Mouse (Mus musculus): ENCODE measurements around the gene Thbs2. TPM values are rescaled to one million over a fixed set of nuclear protein-coding genes. Genes with fewer than 3 reads are reported as not detected.

Gene Thbs2
- polyA plus RNA-seq, 1 experiment from 2014 or later = 141 TPM

DNA sequence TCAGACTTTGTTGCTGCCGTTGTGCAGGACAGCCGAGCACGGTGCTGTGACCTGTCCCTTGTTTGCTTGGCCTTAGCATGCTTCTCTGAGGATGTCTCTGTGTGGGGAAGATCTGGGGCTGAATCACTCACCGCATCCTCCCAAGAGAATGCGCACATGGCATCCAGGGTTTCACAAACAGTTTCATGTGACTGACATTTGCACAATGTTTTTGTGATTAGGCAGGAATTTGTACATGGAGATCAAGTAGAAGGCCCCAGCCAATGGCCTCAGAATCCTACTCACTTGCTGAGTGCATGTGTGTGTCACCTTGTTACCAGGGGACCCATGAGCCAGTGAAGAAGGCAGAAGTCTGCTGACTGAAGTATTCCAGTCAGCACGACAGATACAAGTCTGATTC lies 9.7 kb upstream of the Thbs2 start:
- ATAC-seq (ENCODE audit: low read depth) = no peak
- 51% methylated on average over 6 of the region's 6 CpGs for WGBS

DNA sequence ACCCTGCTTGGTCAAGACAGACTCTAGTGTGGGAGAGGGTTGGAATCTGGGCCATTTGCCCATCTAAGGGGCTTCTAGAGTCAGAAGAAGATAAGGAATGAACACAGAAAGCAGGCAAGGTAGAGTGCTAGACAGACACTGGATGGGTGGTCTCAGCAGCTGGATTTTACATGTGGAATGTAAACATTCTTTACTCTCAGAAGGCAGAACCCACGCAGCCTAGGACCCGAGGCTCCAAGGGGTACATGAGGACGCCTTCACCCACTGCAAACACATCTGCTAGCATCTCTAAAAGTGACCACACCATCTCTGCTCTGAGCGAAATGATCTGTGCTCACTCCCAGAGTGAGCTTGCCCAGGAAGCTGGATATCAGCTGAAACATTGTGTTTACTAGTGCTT lies 9.2 kb upstream of the Thbs2 start:
- no peak overlapping the region for H3K9ac ChIP-seq (ENCODE audit: low read depth, low read length)
- WGBS = 26% methylated on average over 4 of the region's 4 CpGs
- H3K4me1 ChIP-seq (ENCODE audit: control insufficient read depth, insufficient read depth, low read length) = 0 out of 2 replicates have a peak, but pooled peaks cover 3% of the 10 kb centered on the region
- no peak for ATAC-seq (ENCODE audit: low read depth)
- no peaks in the 10 kb centered on the region for H3K9me3 ChIP-seq (ENCODE audit: control insufficient read depth, low read length)
- H3K4me2 ChIP-seq (ENCODE audit: low read depth, low read length) = no peak overlapping the region
- H3K27me3 ChIP-seq (replicated peaks; ENCODE audit: control insufficient read depth, insufficient read depth, low read length) = no peaks in the 10 kb centered on the region
- H3K36me3 ChIP-seq (ENCODE audit: control insufficient read depth, insufficient read depth, low read length) = no peaks in the 10 kb centered on the region
- no peak overlapping the region for H3K27ac ChIP-seq (replicated peaks; ENCODE audit: low read depth, low read length)
- H3K4me3 ChIP-seq (ENCODE audit: low read depth, low read length) = no peak overlapping the region
- no peak for DNase-seq (ENCODE audit: low spot score)

More for the DNA sequence above, 9.7 kb upstream of the Thbs2 start:
- H3K9ac ChIP-seq (ENCODE audit: low read depth, low read length) = no peak overlapping the region
- H3K4me1 ChIP-seq (ENCODE audit: control insufficient read depth, insufficient read depth, low read length) = 0 out of 2 replicates have a peak, but pooled peaks cover 3% of the 10 kb centered on the region
- no peak overlapping the region for H3K4me3 ChIP-seq (ENCODE audit: low read depth, low read length)
- H3K27me3 ChIP-seq (replicated peaks; ENCODE audit: control insufficient read depth, insufficient read depth, low read length) = no peaks in the 10 kb centered on the region
- no peaks in the 10 kb centered on the region for H3K36me3 ChIP-seq (ENCODE audit: control insufficient read depth, insufficient read depth, low read length)
- no peak overlapping the region for H3K27ac ChIP-seq (replicated peaks; ENCODE audit: low read depth, low read length)
- H3K4me2 ChIP-seq (ENCODE audit: low read depth, low read length) = no peak overlapping the region
- no peak for DNase-seq (ENCODE audit: low spot score)
- H3K9me3 ChIP-seq (ENCODE audit: control insufficient read depth, low read length) = no peaks in the 10 kb centered on the region

- no peak for DNase-seq (ENCODE audit: low spot score)
- Histone ChIP-seq H3K4me1 (ENCODE audit: control insufficient read depth, insufficient read depth, low read length) (0 out of 2 replicates have a peak, but pooled peaks cover 3% of the 10 kb centered on the region), H3K9me3 (ENCODE audit: control insufficient read depth, low read length) (no peaks in the 10 kb centered on the region), H3K27ac (replicated peaks; ENCODE audit: low read depth, low read length) (no peak overlapping the region), H3K27me3 (replicated peaks; ENCODE audit: control insufficient read depth, insufficient read depth, low read length) (no peaks in the 10 kb centered on the region), H3K36me3 (ENCODE audit: control insufficient read depth, insufficient read depth, low read length) (no peaks in the 10 kb centered on the region), H3K9ac (ENCODE audit: low read depth, low read length) (no peak overlapping the region), H3K4me3 (ENCODE audit: low read depth, low read length) (no peak overlapping the region), H3K4me2 (ENCODE audit: low read depth, low read length) (no peak overlapping the region)
- no peak for ATAC-seq (ENCODE audit: low read depth)
- whole genome bisulfite sequencing = 59% methylated on average over 3 of the region's 3 CpGs
Measured at GRCm38 (mm10) chr17:14702701-14703100, 8.7 kb upstream of the Thbs2 start.

DNA sequence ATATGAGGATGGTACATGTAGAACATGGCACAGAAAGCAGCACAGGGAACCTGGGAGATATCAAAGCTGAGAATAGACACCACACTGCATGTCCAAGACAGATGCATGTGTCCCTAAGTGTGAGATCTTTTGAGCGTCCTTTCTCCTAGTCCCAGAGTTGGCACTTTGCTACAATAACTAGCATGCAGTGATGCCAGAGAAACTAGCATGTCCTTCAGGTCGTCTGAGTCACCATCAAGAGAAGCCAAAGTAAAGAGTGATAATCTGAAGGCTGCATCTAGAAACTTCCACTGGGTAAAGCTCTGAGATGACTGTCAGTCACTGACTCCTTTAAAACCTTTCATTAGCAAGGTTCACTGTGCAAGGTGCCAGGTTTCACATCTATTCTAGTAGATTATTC lies 7.9 kb upstream of the Thbs2 start:
- H3K27me3 ChIP-seq (replicated peaks; ENCODE audit: control insufficient read depth, insufficient read depth, low read length) = no peaks in the 10 kb centered on the region
- ATAC-seq (ENCODE audit: low read depth) = no peak
- 54% methylated on average over 2 of the region's 2 CpGs for WGBS
- no peak overlapping the region for H3K27ac ChIP-seq (replicated peaks; ENCODE audit: low read depth, low read length)
- DNase-seq (ENCODE audit: low spot score) = no peak
- H3K4me2 ChIP-seq (ENCODE audit: low read depth, low read length) = no peak overlapping the region
- no peaks in the 10 kb centered on the region for H3K36me3 ChIP-seq (ENCODE audit: control insufficient read depth, insufficient read depth, low read length)
- H3K4me3 ChIP-seq (ENCODE audit: low read depth, low read length) = no peak overlapping the region
- 0 out of 2 replicates have a peak, but pooled peaks cover 3% of the 10 kb centered on the region for H3K4me1 ChIP-seq (ENCODE audit: control insufficient read depth, insufficient read depth, low read length)
- H3K9ac ChIP-seq (ENCODE audit: low read depth, low read length) = no peak overlapping the region
- no peaks in the 10 kb centered on the region for H3K9me3 ChIP-seq (ENCODE audit: control insufficient read depth, low read length)

DNA sequence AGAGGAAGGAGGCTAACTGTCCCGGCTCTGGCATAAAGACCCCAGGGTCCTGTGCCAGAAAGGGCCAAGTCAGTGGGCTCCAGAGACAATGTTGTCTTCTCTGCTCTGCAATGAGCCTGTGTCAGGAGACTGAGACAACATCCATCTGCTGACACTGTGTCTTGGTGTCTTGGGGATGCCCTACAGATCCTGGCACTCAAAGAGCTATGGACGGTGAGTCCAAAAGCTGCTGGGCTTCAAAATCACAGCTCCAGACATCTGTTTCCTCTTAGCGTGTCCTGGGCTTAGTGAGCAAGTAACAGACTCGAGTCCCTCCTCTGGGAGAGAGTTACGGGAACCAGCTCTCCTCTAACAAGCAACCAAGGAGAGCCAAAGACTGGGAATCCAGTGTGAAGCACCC lies 6.2 kb upstream of the Thbs2 start:
- Histone ChIP-seq H3K4me1 (ENCODE audit: control insufficient read depth, insufficient read depth, low read length) (0 out of 2 replicates have a peak, but pooled peaks cover 3% of the 10 kb centered on the region), H3K4me2 (ENCODE audit: low read depth, low read length) (no peak overlapping the region), H3K27ac (replicated peaks; ENCODE audit: low read depth, low read length) (no peak overlapping the region), H3K4me3 (ENCODE audit: low read depth, low read length) (no peak overlapping the region), H3K36me3 (ENCODE audit: control insufficient read depth, insufficient read depth, low read length) (no peaks in the 10 kb centered on the region), H3K27me3 (replicated peaks; ENCODE audit: control insufficient read depth, insufficient read depth, low read length) (no peaks in the 10 kb centered on the region), H3K9ac (ENCODE audit: low read depth, low read length) (no peak overlapping the region), H3K9me3 (ENCODE audit: control insufficient read depth, low read length) (no peaks in the 10 kb centered on the region)
- 40% methylated on average over 5 of the region's 5 CpGs for whole genome bisulfite sequencing
- DNase-seq (ENCODE audit: low spot score) (no peak), ATAC-seq (ENCODE audit: low read depth) (no peak)

GRCm38 (mm10) chr17:14698188-14698587 lies 4.2 kb upstream of the Thbs2 start:
- Histone ChIP-seq H3K27ac (replicated peaks; ENCODE audit: low read depth, low read length) (no peak overlapping the region), H3K36me3 (ENCODE audit: control insufficient read depth, insufficient read depth, low read length) (no peaks in the 10 kb centered on the region), H3K9me3 (ENCODE audit: control insufficient read depth, low read length) (no peaks in the 10 kb centered on the region), H3K4me3 (ENCODE audit: low read depth, low read length) (no peak overlapping the region), H3K9ac (ENCODE audit: low read depth, low read length) (no peak overlapping the region), H3K27me3 (replicated peaks; ENCODE audit: control insufficient read depth, insufficient read depth, low read length) (no peaks in the 10 kb centered on the region), H3K4me2 (ENCODE audit: low read depth, low read length) (no peak overlapping the region), H3K4me1 (ENCODE audit: control insufficient read depth, insufficient read depth, low read length) (peaks cover 14% of the 10 kb centered on the region)
- ATAC-seq (ENCODE audit: low read depth) (no peak), DNase-seq (ENCODE audit: low spot score) (no peak)
- 72% methylated on average over 6 of the region's 6 CpGs for WGBS

GRCm38 (mm10) chr17:14697096-14697495 lies 3.1 kb upstream of the Thbs2 start:
- no peak overlapping the region for H3K4me3 ChIP-seq (ENCODE audit: low read depth, low read length)
- WGBS = 86% methylated on average over 6 of the region's 6 CpGs
- no peaks in the 10 kb centered on the region for H3K9me3 ChIP-seq (ENCODE audit: control insufficient read depth, low read length)
- H3K9ac ChIP-seq (ENCODE audit: low read depth, low read length) = no peak overlapping the region
- DNase-seq (ENCODE audit: low spot score) (no peak), ATAC-seq (ENCODE audit: low read depth) (no peak)
- no peaks in the 10 kb centered on the region for H3K27me3 ChIP-seq (replicated peaks; ENCODE audit: control insufficient read depth, insufficient read depth, low read length)
- no peaks in the 10 kb centered on the region for H3K36me3 ChIP-seq (ENCODE audit: control insufficient read depth, insufficient read depth, low read length)
- H3K4me2 ChIP-seq (ENCODE audit: low read depth, low read length) = no peak overlapping the region
- H3K4me1 ChIP-seq (ENCODE audit: control insufficient read depth, insufficient read depth, low read length) = peaks cover 17% of the 10 kb centered on the region
- H3K27ac ChIP-seq (replicated peaks; ENCODE audit: low read depth, low read length) = no peak overlapping the region

DNA sequence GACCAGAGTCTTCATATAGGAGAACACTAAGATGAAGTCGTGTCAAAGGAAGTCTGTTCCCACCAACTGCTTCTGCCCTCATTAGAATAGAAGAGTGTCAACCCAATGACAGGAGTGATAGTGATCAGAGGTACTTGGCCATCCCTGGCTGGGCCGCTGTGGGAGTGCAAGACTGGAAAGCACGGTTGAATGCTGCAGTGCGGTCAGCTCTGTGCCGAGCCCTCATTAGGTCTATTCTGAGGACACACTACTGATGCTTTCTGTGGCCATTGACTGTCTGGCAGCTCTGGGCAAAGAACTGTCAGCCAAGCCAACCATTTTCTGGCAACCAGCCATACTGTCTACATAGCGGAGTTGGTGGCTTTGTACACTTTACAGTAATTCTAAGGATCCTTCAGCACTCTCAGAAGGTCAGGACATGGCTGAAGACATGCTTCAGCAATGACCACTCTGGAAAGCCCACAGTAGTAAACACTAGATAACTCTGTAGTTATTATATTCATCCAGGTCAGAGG lies 2.3 kb upstream of the Thbs2 start:
- ATAC-seq (ENCODE audit: low read depth) (no peak), DNase-seq (ENCODE audit: low spot score) (no peak)
- Histone ChIP-seq H3K36me3 (ENCODE audit: control insufficient read depth, insufficient read depth, low read length) (no peaks in the 10 kb centered on the region), H3K4me3 (ENCODE audit: low read depth, low read length) (no peak overlapping the region), H3K9ac (ENCODE audit: low read depth, low read length) (no peak overlapping the region), H3K9me3 (ENCODE audit: control insufficient read depth, low read length) (no peaks in the 10 kb centered on the region), H3K4me2 (ENCODE audit: low read depth, low read length) (no peak overlapping the region), H3K27ac (replicated peaks; ENCODE audit: low read depth, low read length) (no peak overlapping the region), H3K4me1 (ENCODE audit: control insufficient read depth, insufficient read depth, low read length) (peaks cover 17% of the 10 kb centered on the region), H3K27me3 (replicated peaks; ENCODE audit: control insufficient read depth, insufficient read depth, low read length) (no peaks in the 10 kb centered on the region)
- WGBS = 85% methylated on average over 6 of the region's 6 CpGs
